Mouse (Mus musculus) limb, embryonic 13.5 days (tissue): ENCODE measurements around the gene Kcnn3. TPM values are rescaled to one million over a fixed set of nuclear protein-coding genes. Genes with fewer than 3 reads are reported as not detected.

ENCODE experiments used
- ATAC-seq: fragments of 200-750 bp; cut with Nextera tagmentation; 2 replicates; pipeline ENCODE4 v1.8.0; 2017; ENCODE audit warnings: low read depth, moderate number of reproducible peaks, moderate TSS enrichment; ENCODE audit not compliant: low FRiP score
- H3K27ac ChIP-seq: fragments of 300-500 bp; sonication (generic); 2 replicates; pipeline ENCODE4 v1.5.1; 2015; ENCODE audit warnings: inconsistent platforms, mild to moderate bottlenecking, moderate library complexity
- H3K27me3 ChIP-seq: fragments of 300-500 bp; sonication (generic); 2 replicates; pipeline ENCODE4 v1.6.1; 2015; ENCODE audit warnings: mild to moderate bottlenecking, inconsistent platforms
- H3K36me3 ChIP-seq: fragments of 300-500 bp; sonication (generic); 2 replicates; pipeline ENCODE4 v1.6.1; 2015; ENCODE audit warnings: inconsistent platforms, mild to moderate bottlenecking, moderate library complexity
- H3K4me1 ChIP-seq: fragments of 300-500 bp; sonication (generic); 2 replicates; pipeline ENCODE4 v1.6.1; 2015; ENCODE audit warnings: inconsistent platforms
- H3K4me2 ChIP-seq: fragments of 300-500 bp; sonication (generic); replicated peaks from 2 replicates; pipeline ENCODE4 v1.6.1; 2015; ENCODE audit warnings: inconsistent platforms, mild to moderate bottlenecking, moderate library complexity
- H3K4me3 ChIP-seq: fragments of 300-500 bp; sonication (generic); 2 replicates; pipeline ENCODE4 v1.5.1; 2015; ENCODE audit warnings: moderate library complexity, mild to moderate bottlenecking, inconsistent platforms
- H3K9ac ChIP-seq: fragments of 300-500 bp; sonication (generic); 2 replicates; pipeline ENCODE4 v1.6.1; 2015; ENCODE audit warnings: mild to moderate bottlenecking, inconsistent platforms
- H3K9me3 ChIP-seq: fragments of 300-500 bp; sonication (generic); 2 replicates; pipeline ENCODE4 v1.6.1; 2016; ENCODE audit warnings: inconsistent platforms
- WGBS: fragments of 180-500 bp; shearing (Covaris S2); methylation state at CpG from one replicate; pipeline ENCODE4 v1.1.7; 2015; 5-methylcytosine and 5-hydroxymethylcytosine counted together
- polyA plus RNA-seq: library from polyadenylated mRNA; unstranded; fragments of >200 nt; fragmentation: Nextera tagmentation; extraction: Ambion mirVana; gene quantifications from 2 replicates; pipeline ENCODE4 v1.2.1, GENCODE M21; 2015

Gene Kcnn3
- polyA plus RNA-seq, 1 experiment from 2014 or later: 3.5 TPM

GRCm38 (mm10) chr3:89574260-89574659, 54.3 kb downstream of the Kcnn3 start:
- Histone ChIP-seq H3K4me2 (no peak overlapping the region), H3K27ac (no peak overlapping the region), H3K27me3 (no peaks in the 10 kb centered on the region), H3K9me3 (no peaks in the 10 kb centered on the region), H3K4me3 (no peak overlapping the region), H3K4me1 (peaks cover 8% of the 10 kb centered on the region), H3K36me3 (no peaks in the 10 kb centered on the region), H3K9ac (no peak overlapping the region)
- no peak for ATAC-seq
- 58% methylated on average over 2 of the region's 2 CpGs for WGBS

GRCm38 (mm10) chr3:89576381-89576780, 56.4 kb downstream of the Kcnn3 start:
- WGBS: 90% methylated on average over 6 of the region's 6 CpGs
- no peaks in the 10 kb centered on the region for H3K27me3 ChIP-seq
- ATAC-seq: no peak

DNA sequence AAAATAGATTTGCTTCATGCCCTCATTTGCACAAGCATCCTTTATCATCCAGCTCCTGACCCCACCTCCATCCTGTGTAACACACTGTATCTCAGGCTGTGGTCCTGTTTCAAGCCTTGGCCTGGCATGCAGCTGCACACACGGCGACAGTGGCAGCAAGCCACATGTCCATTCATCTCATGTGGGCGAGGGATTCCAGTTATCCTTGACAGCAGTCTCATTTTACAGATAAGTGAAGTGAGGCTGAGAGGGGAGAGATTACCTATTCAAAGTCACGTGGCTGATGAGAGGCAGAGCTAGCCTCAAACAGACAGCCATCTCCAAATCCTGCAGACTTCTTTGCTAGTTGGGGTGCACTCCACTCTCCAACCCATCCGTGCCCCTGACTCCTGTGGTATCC, 57.2 kb downstream of the Kcnn3 start:
- H3K27me3 ChIP-seq: no peaks in the 10 kb centered on the region
- H3K9me3 ChIP-seq: no peaks in the 10 kb centered on the region
- H3K27ac ChIP-seq: no peak overlapping the region
- no peak for ATAC-seq
- H3K4me1 ChIP-seq: peaks cover 16% of the 10 kb centered on the region
- H3K36me3 ChIP-seq: no peaks in the 10 kb centered on the region
- no peak overlapping the region for H3K4me3 ChIP-seq
- H3K9ac ChIP-seq: no peak overlapping the region
- WGBS: 79% methylated on average over 5 of the region's 5 CpGs
- H3K4me2 ChIP-seq: no peak overlapping the region

More at GRCm38 (mm10) chr3:89576381-89576780, 56.4 kb downstream of the Kcnn3 start:
- Histone ChIP-seq H3K4me1 (peaks cover 16% of the 10 kb centered on the region), H3K4me3 (no peak overlapping the region), H3K9ac (no peak overlapping the region), H3K27ac (no peak overlapping the region), H3K36me3 (no peaks in the 10 kb centered on the region), H3K9me3 (no peaks in the 10 kb centered on the region), H3K4me2 (no peak overlapping the region)

GRCm38 (mm10) chr3:89578083-89578482, 58.1 kb downstream of the Kcnn3 start:
- H3K27ac ChIP-seq: no peak overlapping the region
- peaks cover 16% of the 10 kb centered on the region for H3K4me1 ChIP-seq
- no peak overlapping the region for H3K9ac ChIP-seq
- no peak for ATAC-seq
- H3K36me3 ChIP-seq: no peaks in the 10 kb centered on the region
- no peak overlapping the region for H3K4me3 ChIP-seq
- 76% methylated on average over 4 of the region's 4 CpGs for WGBS
- H3K9me3 ChIP-seq: no peaks in the 10 kb centered on the region
- H3K4me2 ChIP-seq: no peak overlapping the region
- no peaks in the 10 kb centered on the region for H3K27me3 ChIP-seq

DNA sequence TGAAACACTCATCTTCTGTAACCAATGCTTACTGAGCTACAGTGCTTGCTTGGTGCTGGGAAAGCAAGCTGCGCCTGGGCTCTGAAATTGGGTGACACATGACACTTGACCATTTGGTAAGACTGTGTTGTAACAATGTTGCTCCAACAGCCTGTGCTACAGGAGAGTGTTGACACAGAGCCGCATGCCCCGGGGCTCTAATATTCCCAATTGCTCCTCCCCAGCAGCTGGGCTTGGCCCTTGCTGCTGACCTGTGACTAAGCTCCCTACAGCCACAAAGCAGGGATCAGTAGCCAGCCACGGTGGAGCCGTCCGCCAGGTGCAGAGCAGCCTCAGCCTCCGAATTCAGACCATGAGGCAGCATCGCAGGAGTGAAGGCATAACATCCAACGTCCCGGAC, 58.8 kb downstream of the Kcnn3 start:
- 30% methylated on average over 10 of the region's 10 CpGs for WGBS
- H3K27me3 ChIP-seq: no peaks in the 10 kb centered on the region
- H3K27ac ChIP-seq: no peak overlapping the region
- H3K4me3 ChIP-seq: no peak overlapping the region
- no peak overlapping the region for H3K9ac ChIP-seq
- H3K4me1 ChIP-seq: peaks cover 20% of the 10 kb centered on the region
- H3K9me3 ChIP-seq: no peaks in the 10 kb centered on the region
- ATAC-seq: no peak
- no peaks in the 10 kb centered on the region for H3K36me3 ChIP-seq
- H3K4me2 ChIP-seq: no peak overlapping the region

GRCm38 (mm10) chr3:89584254-89584653, 64.3 kb downstream of the Kcnn3 start:
- H3K4me3 ChIP-seq: no peak overlapping the region
- ATAC-seq: no peak; the same call in 1 of the 2 replicates
- 27% methylated on average over 4 of the region's 4 CpGs for WGBS
- H3K9ac ChIP-seq: no peak overlapping the region
- H3K27ac ChIP-seq: no peak overlapping the region
- H3K4me1 ChIP-seq: peaks cover 56% of the 10 kb centered on the region
- no peaks in the 10 kb centered on the region for H3K9me3 ChIP-seq
- H3K27me3 ChIP-seq: no peaks in the 10 kb centered on the region
- H3K4me2 ChIP-seq: no peak overlapping the region
- H3K36me3 ChIP-seq: no peaks in the 10 kb centered on the region

DNA sequence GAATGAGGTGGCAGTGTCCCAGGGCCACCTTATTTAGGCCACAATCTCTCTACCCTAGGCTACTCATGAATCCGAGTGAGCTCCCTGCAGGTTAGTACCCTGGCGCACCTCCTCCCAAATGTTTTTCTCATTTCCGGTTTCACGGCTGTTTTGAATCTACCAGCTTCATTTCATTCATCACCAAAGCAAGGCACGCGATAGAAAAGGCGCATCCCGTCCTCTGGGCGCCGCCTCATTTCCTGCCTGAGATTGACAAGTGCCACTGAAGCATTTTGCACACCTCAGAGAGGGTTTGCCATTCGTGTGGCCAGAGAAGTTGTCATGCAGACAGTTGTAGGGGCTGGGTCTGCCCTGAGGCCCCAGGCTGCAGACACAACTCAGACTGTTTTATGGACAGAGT, 68.5 kb downstream of the Kcnn3 start:
- 51% methylated on average over 11 of the region's 11 CpGs for WGBS
- no peak for ATAC-seq
- Histone ChIP-seq H3K27me3 (no peaks in the 10 kb centered on the region), H3K4me2 (no peak overlapping the region), H3K4me3 (no peak overlapping the region), H3K4me1 (peaks cover 76% of the 10 kb centered on the region), H3K36me3 (no peaks in the 10 kb centered on the region), H3K9ac (no peak overlapping the region), H3K9me3 (no peaks in the 10 kb centered on the region), H3K27ac (no peak overlapping the region)

DNA sequence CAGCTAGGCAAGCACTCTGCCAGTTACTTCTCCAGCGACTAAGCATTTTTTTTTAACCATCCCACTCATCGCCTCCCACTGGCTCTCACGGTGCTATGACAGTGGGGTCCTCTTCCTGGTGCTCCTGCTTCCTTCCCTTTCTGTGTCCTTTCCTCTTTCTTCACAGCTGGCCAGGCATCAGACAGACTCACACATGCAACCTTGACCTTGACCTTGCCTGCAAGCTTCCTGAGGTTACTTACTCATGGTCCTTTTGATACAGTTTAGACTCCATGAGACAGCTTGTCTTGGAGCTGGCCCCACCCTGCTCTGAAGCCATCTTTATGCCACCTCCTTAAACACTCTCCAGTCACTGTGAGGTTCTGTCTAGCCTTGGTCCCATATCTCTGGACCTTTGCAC, 69.4 kb downstream of the Kcnn3 start:
- WGBS: 78% methylated on average over 3 of the region's 3 CpGs
- Histone ChIP-seq H3K4me2 (no peak overlapping the region), H3K9me3 (no peaks in the 10 kb centered on the region), H3K4me1 (peaks cover 76% of the 10 kb centered on the region), H3K36me3 (no peaks in the 10 kb centered on the region), H3K27me3 (no peaks in the 10 kb centered on the region), H3K27ac (no peak overlapping the region), H3K9ac (no peak overlapping the region), H3K4me3 (no peak overlapping the region)
- no peak for ATAC-seq

GRCm38 (mm10) chr3:89590386-89590785, 70.4 kb downstream of the Kcnn3 start:
- ATAC-seq: no peak
- H3K4me1 ChIP-seq: peaks cover 76% of the 10 kb centered on the region
- 91% methylated on average over 4 of the region's 4 CpGs for WGBS

DNA sequence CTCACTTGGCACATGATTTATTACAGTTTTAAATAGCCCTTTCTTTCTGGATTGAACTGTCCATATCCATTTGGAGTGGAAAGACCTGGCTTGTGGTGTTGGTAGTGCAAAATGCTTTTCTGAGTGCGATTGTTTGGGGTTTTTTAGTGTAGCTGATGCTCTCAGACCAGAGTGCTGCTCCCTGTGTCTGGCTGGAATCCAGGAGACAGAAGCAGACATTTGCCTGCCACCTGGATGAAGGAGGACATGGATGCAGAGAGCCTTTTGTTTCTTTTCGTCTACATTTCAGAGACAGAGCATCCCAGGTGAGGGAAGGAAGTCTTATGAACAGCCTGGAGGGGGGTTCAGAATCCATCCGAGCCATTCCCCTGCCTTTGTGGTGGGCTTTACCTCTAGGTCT, 71.5 kb downstream of the Kcnn3 start:
- H3K4me3 ChIP-seq: no peak overlapping the region
- peaks cover 65% of the 10 kb centered on the region for H3K4me1 ChIP-seq
- H3K27me3 ChIP-seq: no peaks in the 10 kb centered on the region
- no peaks in the 10 kb centered on the region for H3K36me3 ChIP-seq
- no peak overlapping the region for H3K9ac ChIP-seq
- no peak for ATAC-seq
- 45% methylated on average over 3 of the region's 3 CpGs for WGBS
- peak overlapping the region; percentile 39; the same call in 1 of the 2 replicates for H3K27ac ChIP-seq
- H3K4me2 ChIP-seq: no peak overlapping the region
- no peaks in the 10 kb centered on the region for H3K9me3 ChIP-seq

More at GRCm38 (mm10) chr3:89590386-89590785, 70.4 kb downstream of the Kcnn3 start:
- Histone ChIP-seq H3K4me2 (no peak overlapping the region), H3K9me3 (no peaks in the 10 kb centered on the region), H3K27ac (no peak overlapping the region), H3K9ac (no peak overlapping the region), H3K27me3 (no peaks in the 10 kb centered on the region), H3K36me3 (no peaks in the 10 kb centered on the region), H3K4me3 (no peak overlapping the region)

GRCm38 (mm10) chr3:89592809-89593208, 72.8 kb downstream of the Kcnn3 start:
- Histone ChIP-seq H3K4me2 (no peak overlapping the region), H3K36me3 (no peaks in the 10 kb centered on the region), H3K4me3 (no peak overlapping the region), H3K9ac (no peak overlapping the region), H3K27me3 (no peaks in the 10 kb centered on the region), H3K4me1 (peaks cover 60% of the 10 kb centered on the region), H3K9me3 (no peaks in the 10 kb centered on the region), H3K27ac (no peak overlapping the region)
- no peak for ATAC-seq
- 56% methylated on average over 11 of the region's 11 CpGs for WGBS

- Histone ChIP-seq H3K36me3 (no peaks in the 10 kb centered on the region), H3K4me1 (peaks cover 54% of the 10 kb centered on the region), H3K27me3 (no peaks in the 10 kb centered on the region), H3K9me3 (no peaks in the 10 kb centered on the region), H3K27ac (no peak overlapping the region), H3K4me3 (no peak overlapping the region), H3K4me2 (no peak overlapping the region), H3K9ac (no peak overlapping the region)
- peak; percentile 45; the same call in 1 of the 2 replicates for ATAC-seq
- 59% methylated on average over 10 of the region's 10 CpGs for WGBS
Measured at GRCm38 (mm10) chr3:89593524-89593923, 73.6 kb downstream of the Kcnn3 start.

DNA sequence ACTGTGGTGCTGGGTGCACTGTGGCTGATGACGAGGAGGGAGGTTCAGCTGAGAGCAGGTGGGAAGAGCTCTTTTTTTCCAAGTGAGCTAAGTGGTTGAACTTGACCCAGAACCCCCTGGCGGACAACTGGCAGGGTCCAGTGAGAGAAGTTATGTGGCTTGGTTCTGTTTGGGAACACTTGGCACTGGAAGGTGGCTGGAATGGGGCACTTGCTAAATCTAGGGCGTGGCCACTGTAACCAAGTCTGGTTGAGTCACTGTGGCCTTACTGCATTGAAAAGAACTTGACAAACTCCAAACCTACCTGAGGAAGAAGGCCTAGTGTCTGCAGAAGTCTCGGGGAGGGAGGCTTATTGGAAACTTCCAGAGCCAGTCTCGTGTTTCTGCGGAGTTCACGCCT, 78.4 kb downstream of the Kcnn3 start:
- Histone ChIP-seq H3K4me1 (peaks cover 29% of the 10 kb centered on the region), H3K27ac (no peak overlapping the region), H3K9me3 (0 out of 2 replicates have a peak, but pooled peaks cover 4% of the 10 kb centered on the region), H3K36me3 (no peaks in the 10 kb centered on the region), H3K4me3 (no peak overlapping the region), H3K4me2 (no peak overlapping the region), H3K27me3 (no peaks in the 10 kb centered on the region), H3K9ac (no peak overlapping the region)
- ATAC-seq: no peak
- 83% methylated on average over 7 of the region's 7 CpGs for WGBS
